Mouse (Mus musculus) liver, embryonic 16.5 days (tissue): ENCODE results near the gene Crebbp. TPM values are rescaled to one million over a fixed set of nuclear protein-coding genes. Genes with fewer than 3 reads are reported as not detected.
"Not testable (repeated sequence)": the region's sequence is repeated elsewhere in the genome, so short reads cannot be mapped to it uniquely, and the experiment has no call there.

Source experiments
- ATAC-seq: fragments of 200-750 bp; cut with Nextera tagmentation; 2 replicates; pipeline ENCODE4 v1.8.0; 2017; ENCODE audit warnings: low read depth, mild to moderate bottlenecking, moderate number of reproducible peaks, moderate library complexity
- H3K27ac ChIP-seq: fragments of 300-500 bp; sonication (generic); 2 replicates; pipeline ENCODE4 v1.5.1; 2014; ENCODE audit warnings: mild to moderate bottlenecking, low read length
- H3K27me3 ChIP-seq: fragments of 300-500 bp; sonication (generic); 2 replicates; pipeline ENCODE4 v1.6.1; 2014; ENCODE audit warnings: low read depth, low read length, mixed read lengths; ENCODE audit not compliant: control insufficient read depth, insufficient read depth
- H3K36me3 ChIP-seq: fragments of 300-500 bp; sonication (generic); 2 replicates; pipeline ENCODE4 v1.6.1; 2014; ENCODE audit warnings: mild to moderate bottlenecking; ENCODE audit not compliant: control insufficient read depth, insufficient read depth
- H3K4me1 ChIP-seq: fragments of 300-500 bp; sonication (generic); 2 replicates; pipeline ENCODE4 v1.6.1; 2014; ENCODE audit warnings: low read depth, low read length, mixed read lengths; ENCODE audit not compliant: control insufficient read depth
- H3K4me2 ChIP-seq: fragments of 300-500 bp; sonication (generic); 2 replicates; pipeline ENCODE4 v1.6.1; 2014; ENCODE audit warnings: low read depth, low read length, mixed read lengths
- H3K4me3 ChIP-seq: fragments of 300-500 bp; sonication (generic); 2 replicates; pipeline ENCODE4 v1.5.1; 2014; ENCODE audit warnings: low read depth, mild to moderate bottlenecking, low read length
- H3K9ac ChIP-seq: fragments of 300-500 bp; sonication (generic); 2 replicates; pipeline ENCODE4 v1.6.1; 2014; ENCODE audit warnings: low read depth, low read length
- H3K9me3 ChIP-seq: fragments of 300-500 bp; sonication (generic); replicated peaks from 2 replicates; pipeline ENCODE4 v1.6.1; 2016; ENCODE audit warnings: low read length; ENCODE audit not compliant: control insufficient read depth
- WGBS: fragments of 180-500 bp; shearing (Covaris S2); extraction: QIAGEN DNeasy Blood & Tissue Kit; methylation state at CpG from one replicate; pipeline ENCODE4 v1.1.7; 2014; ENCODE audit not compliant: insufficient replicate concordance; 5-methylcytosine and 5-hydroxymethylcytosine counted together
- polyA plus RNA-seq: library from polyadenylated mRNA; unstranded; fragments of >200 nt; fragmentation: Nextera tagmentation; extraction: Ambion mirVana; gene quantifications from 2 replicates; pipeline ENCODE4 v1.2.1, GENCODE M21; 2015

The Crebbp gene
- 8.0 and 8.7 TPM in 2 replicates for polyA plus RNA-seq

DNA sequence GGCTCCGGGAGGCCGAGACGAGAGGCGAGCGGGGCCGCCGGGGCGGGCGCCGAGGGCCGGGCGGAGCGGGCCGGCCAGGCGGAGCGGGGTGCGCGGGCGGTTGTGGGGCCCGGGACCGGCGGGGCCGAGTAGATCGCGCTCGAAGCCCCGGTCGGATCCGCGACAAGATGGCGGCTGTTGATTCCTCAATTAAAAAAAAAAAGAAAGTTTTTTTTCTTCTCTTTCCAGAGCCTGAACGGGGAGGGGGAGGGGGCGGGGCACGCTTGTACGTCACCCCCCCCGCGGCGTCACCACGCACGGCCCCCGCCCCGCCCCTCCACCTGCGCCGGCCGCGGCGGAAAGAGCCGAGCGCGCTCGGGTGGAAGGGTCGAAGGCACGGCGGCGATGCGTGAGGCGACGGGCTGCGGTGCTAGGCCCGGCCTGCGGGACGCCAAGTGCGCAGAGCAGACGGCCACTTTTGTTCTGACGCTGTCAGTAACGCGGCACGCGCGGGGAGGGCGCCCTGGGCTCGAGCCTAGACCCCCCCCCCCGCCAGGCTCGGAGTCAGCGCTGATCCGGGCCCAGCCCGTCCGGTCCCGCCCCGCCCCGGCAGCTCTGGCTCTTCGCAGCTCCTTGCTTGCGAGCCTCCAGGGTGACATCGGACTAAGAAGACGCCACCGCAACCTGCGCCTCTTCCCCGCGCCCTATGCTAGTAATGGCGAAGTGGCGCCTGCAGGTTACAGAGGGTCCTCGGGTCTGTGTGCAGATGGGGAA, at the start of gene Crebbp:
Gene Crebbp (minus strand): TSS at position 199 of the 753 bp plus-strand sequence.
- Histone ChIP-seq H3K4me1 (peaks cover 18% of the 10 kb centered on the region), H3K36me3 (no peaks in the 10 kb centered on the region), H3K9me3 (no peaks in the 10 kb centered on the region), H3K27me3 (peaks cover 3% of the 10 kb centered on the region; the same call in 1 of the 2 replicates), H3K27ac (peak within 1 kb of the TSS; percentile 94), H3K4me2 (peak within 1 kb of the TSS; percentile 96), H3K9ac (peak within 1 kb of the TSS; percentile 96), H3K4me3 (peak within 1 kb of the TSS; percentile 91)
- WGBS, result under 1% methylated on average over 57 of the region's 92 CpGs
- ATAC-seq, result peak; percentile 90

DNA sequence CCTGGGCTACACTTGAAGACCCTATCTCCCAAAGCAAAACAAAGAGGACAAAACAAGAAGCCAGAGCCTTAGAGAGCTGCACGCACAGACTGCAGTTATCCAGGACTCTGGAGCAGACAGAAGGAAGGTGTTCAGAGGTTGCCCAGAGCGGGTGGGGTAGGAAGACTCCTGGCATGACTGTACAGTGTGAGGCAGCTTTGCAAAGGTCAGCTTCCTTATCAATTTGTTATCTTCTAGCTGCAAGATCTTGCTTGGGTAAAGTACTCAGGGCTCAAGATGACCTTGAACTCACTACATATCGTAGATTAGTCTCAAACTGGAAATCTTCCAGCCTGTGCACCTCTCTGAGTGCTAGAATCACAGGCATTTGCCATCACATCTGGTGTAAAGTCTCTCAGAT, 49.7 kb upstream of the Crebbp start:
- ATAC-seq, result no peak
- H3K9ac ChIP-seq, result no peak overlapping the region
- H3K4me1 ChIP-seq, result peaks cover 2% of the 10 kb centered on the region
- WGBS, result 49% methylated on average over 3 of the region's 3 CpGs
- H3K4me3 ChIP-seq, result no peak overlapping the region
- H3K27me3 ChIP-seq, result no peaks in the 10 kb centered on the region; the same call in 1 of the 2 replicates
- H3K36me3 ChIP-seq, result no peaks in the 10 kb centered on the region
- H3K4me2 ChIP-seq, result no peak overlapping the region
- no peaks in the 10 kb centered on the region for H3K9me3 ChIP-seq
- no peak overlapping the region for H3K27ac ChIP-seq

DNA sequence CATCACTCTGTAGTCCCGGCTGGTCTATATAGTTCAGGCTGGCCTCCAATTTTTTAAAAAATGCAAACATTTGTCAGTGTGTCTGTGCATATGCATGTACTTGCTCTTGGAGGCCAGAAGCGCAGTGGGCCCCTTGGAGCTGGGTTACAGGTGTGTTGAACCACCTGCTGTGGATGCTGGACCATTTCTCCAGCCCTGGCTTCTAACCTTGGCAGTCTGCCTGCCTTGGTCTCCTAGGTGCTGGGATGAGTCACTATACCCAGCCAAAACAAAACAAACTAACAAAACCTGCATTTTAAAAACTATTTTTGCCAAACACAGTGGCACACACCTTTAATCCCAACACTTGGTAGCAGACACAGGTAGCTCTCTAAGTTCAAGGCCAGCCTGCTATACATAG, 43.7 kb upstream of the Crebbp start:
- H3K27ac ChIP-seq, result no peak overlapping the region
- H3K4me3 ChIP-seq, result no peak overlapping the region
- H3K4me2 ChIP-seq, result no peak overlapping the region
- H3K4me1 ChIP-seq, result no peaks in the 10 kb centered on the region
- H3K27me3 ChIP-seq, result no peaks in the 10 kb centered on the region
- 64% methylated on average over 2 of the region's 2 CpGs for WGBS
- no peak for ATAC-seq
- H3K9me3 ChIP-seq, result no peaks in the 10 kb centered on the region
- H3K9ac ChIP-seq, result no peak overlapping the region
- no peaks in the 10 kb centered on the region for H3K36me3 ChIP-seq

GRCm38 (mm10) chr16:4248791-4249190, 35.0 kb upstream of the Crebbp start:
- Histone ChIP-seq H3K4me1 (no peaks in the 10 kb centered on the region), H3K27ac (no peak overlapping the region), H3K4me2 (no peak overlapping the region), H3K9ac (no peak overlapping the region), H3K4me3 (no peak overlapping the region), H3K36me3 (no peaks in the 10 kb centered on the region), H3K9me3 (no peaks in the 10 kb centered on the region), H3K27me3 (no peaks in the 10 kb centered on the region)
- ATAC-seq, result no peak
- 58% methylated on average over 3 of the region's 3 CpGs for WGBS

DNA sequence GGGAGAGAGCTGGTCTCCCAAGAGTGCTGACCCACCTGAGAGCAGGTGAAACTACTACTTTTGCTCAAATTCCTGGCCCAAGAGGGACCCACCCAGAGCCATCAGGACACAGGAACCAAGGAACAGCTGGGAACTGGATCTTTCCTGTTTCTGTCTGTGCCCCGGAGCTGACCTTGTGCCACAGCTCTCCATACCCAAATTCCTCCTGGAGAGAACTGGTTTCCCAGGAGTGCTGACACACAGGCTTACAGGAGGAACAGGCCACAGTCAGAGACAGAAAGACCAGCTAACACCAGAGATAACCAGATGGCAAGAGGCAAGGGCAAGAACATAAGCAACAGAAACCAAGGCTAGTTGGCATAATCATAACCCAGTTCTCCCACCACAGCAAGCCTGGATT, 31.4 kb upstream of the Crebbp start:
- H3K4me2 ChIP-seq, H3K9me3 ChIP-seq, H3K4me1 ChIP-seq, H3K4me3 ChIP-seq, H3K27me3 ChIP-seq, H3K36me3 ChIP-seq, H3K27ac ChIP-seq, H3K9ac ChIP-seq, ATAC-seq: not testable (repeated sequence)
- WGBS, result 85% methylated on average over 1 of the region's 1 CpGs

DNA sequence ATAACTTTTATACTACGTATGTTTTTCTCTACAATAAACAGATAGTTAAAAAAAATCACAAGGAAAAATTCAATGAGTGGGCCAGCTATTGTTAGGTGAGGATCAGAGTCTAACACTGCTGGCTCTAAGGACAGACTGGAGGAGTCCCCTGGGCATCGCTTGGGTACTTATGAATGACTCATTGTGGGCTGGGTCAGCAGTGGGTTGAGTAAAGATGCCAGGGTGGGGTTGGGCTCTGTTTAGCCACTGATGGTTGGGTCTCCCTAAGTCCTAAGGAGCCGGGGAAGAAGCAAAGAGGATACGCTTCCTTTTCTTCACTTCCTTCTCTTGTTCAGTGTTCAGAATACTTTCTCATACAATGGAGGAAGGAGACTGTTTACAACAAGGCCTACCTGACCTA, 22.3 kb upstream of the Crebbp start:
- H3K36me3 ChIP-seq, result no peaks in the 10 kb centered on the region
- H3K4me1 ChIP-seq, result no peaks in the 10 kb centered on the region
- no peak for ATAC-seq
- H3K27me3 ChIP-seq, result no peaks in the 10 kb centered on the region
- no peak overlapping the region for H3K27ac ChIP-seq
- H3K4me2 ChIP-seq, result no peak overlapping the region
- no peak overlapping the region for H3K4me3 ChIP-seq
- H3K9me3 ChIP-seq, result no peaks in the 10 kb centered on the region
- H3K9ac ChIP-seq, result no peak overlapping the region
- WGBS, result 63% methylated on average over 4 of the region's 4 CpGs

- Histone ChIP-seq H3K4me1 (no peaks in the 10 kb centered on the region), H3K36me3 (no peaks in the 10 kb centered on the region), H3K9ac (no peak overlapping the region), H3K27ac (no peak overlapping the region), H3K27me3 (no peaks in the 10 kb centered on the region), H3K4me3 (no peak overlapping the region), H3K9me3 (no peaks in the 10 kb centered on the region), H3K4me2 (no peak overlapping the region)
- 0 out of 2 replicates have a peak, but pooled peaks have one; percentile 24 for ATAC-seq
These were observed 21.8 kb upstream of the Crebbp start for GRCm38 (mm10) chr16:4235587-4235986.

GRCm38 (mm10) chr16:4225841-4226240, 12.0 kb upstream of the Crebbp start:
- ATAC-seq, result no peak
- no peak overlapping the region for H3K27ac ChIP-seq
- 66% methylated on average over 2 of the region's 2 CpGs for WGBS
- H3K9me3 ChIP-seq, result no peaks in the 10 kb centered on the region
- no peaks in the 10 kb centered on the region for H3K27me3 ChIP-seq
- H3K4me2 ChIP-seq, result no peak overlapping the region
- no peak overlapping the region for H3K9ac ChIP-seq
- H3K4me1 ChIP-seq, result no peaks in the 10 kb centered on the region
- H3K36me3 ChIP-seq, result no peaks in the 10 kb centered on the region
- no peak overlapping the region for H3K4me3 ChIP-seq

GRCm38 (mm10) chr16:4214631-4215240, 939 bp upstream of the Crebbp start:
- Histone ChIP-seq H3K9ac (peak overlapping the region; percentile 96), H3K4me1 (peaks cover 18% of the 10 kb centered on the region), H3K27me3 (peaks cover 3% of the 10 kb centered on the region; the same call in 1 of the 2 replicates), H3K36me3 (no peaks in the 10 kb centered on the region), H3K9me3 (no peaks in the 10 kb centered on the region), H3K4me3 (peak overlapping the region; percentile 91), H3K4me2 (peak overlapping the region; percentile 96), H3K27ac (no peak overlapping the region)
- ATAC-seq, result no peak
- WGBS, result 44% methylated on average over 10 of the region's 10 CpGs
